Mouse (Mus musculus) bone marrow macrophage, adult 2 months (primary cell): Measurements from ENCODE around the gene Prkce. TPM values are rescaled to one million over a fixed set of nuclear protein-coding genes. Genes with fewer than 3 reads are reported as not detected.

Experiments
- H3K27ac ChIP-seq: 2 replicates; pipeline ENCODE4 v1.5.1; 2012; ENCODE audit warnings: low read depth, low read length; ENCODE audit not compliant: insufficient read depth
- H3K4me1 ChIP-seq: 2 replicates; pipeline ENCODE4 v1.6.1; 2012; ENCODE audit warnings: low read length; ENCODE audit not compliant: control insufficient read depth, insufficient read depth
- H3K4me3 ChIP-seq: 2 replicates; pipeline ENCODE4 v1.5.1; 2012; ENCODE audit warnings: mild to moderate bottlenecking, low read length, moderate library complexity; ENCODE audit not compliant: insufficient read depth
- CTCF ChIP-seq: IDR thresholded peaks from 2 replicates; pipeline ENCODE4 v1.5.1; 2012; ENCODE audit warnings: low read depth, mild to moderate bottlenecking, low read length, moderate library complexity
- POLR2A ChIP-seq: IDR thresholded peaks from 2 replicates; pipeline ENCODE4 v1.6.1; 2012; ENCODE audit warnings: mild to moderate bottlenecking, low read depth, low read length, borderline replicate concordance
- polyA plus RNA-seq: library from polyadenylated mRNA; stranded (reverse); fragments of >200 nt; gene quantifications from 2 replicates; pipeline ENCODE4 v1.2.4, GENCODE M21; 2012; ENCODE audit not compliant: missing spikeins, insufficient read depth, insufficient read length

Gene Prkce
- polyA plus RNA-seq, 1 experiment = 1.8 TPM

- H3K4me3 ChIP-seq = no peak overlapping the region
- H3K27ac ChIP-seq = no peak overlapping the region
- TF ChIP-seq CTCF = no peak
- TF ChIP-seq POLR2A = no peak
- H3K4me1 ChIP-seq = no peaks in the 10 kb centered on the region
These were observed 152.5 kb downstream of the Prkce start for GRCm38 (mm10) chr17:86319967-86320602.

- no peak for TF ChIP-seq POLR2A
- no peak for TF ChIP-seq CTCF
- no peak overlapping the region for H3K27ac ChIP-seq
- no peak overlapping the region for H3K4me3 ChIP-seq
- no peaks in the 10 kb centered on the region for H3K4me1 ChIP-seq
These were observed 155.3 kb downstream of the Prkce start for GRCm38 (mm10) chr17:86322840-86323239.

DNA sequence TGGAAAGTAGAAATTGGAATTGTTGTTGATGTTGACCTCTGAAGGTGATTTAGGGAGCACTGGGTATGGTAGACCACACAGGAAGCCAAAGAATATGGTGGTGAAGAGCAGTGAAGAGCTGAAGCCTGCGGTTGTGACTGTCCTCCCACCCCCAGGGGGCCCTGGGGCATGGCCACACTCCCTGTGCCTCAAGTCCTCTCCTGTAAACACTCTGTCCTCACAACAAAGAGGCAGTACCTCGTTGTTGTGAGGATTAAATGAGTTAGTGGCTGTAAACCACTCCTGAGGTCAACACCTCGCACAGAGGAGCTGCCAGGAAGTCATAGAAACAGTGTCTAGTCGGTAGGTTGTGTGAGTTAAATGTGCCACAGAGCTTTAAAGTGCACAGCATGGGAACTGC lies 155.7 kb downstream of the Prkce start:
- no peak overlapping the region for H3K4me3 ChIP-seq
- no peak overlapping the region for H3K27ac ChIP-seq
- TF ChIP-seq POLR2A (no peak), CTCF (no peak)
- H3K4me1 ChIP-seq = no peaks in the 10 kb centered on the region

DNA sequence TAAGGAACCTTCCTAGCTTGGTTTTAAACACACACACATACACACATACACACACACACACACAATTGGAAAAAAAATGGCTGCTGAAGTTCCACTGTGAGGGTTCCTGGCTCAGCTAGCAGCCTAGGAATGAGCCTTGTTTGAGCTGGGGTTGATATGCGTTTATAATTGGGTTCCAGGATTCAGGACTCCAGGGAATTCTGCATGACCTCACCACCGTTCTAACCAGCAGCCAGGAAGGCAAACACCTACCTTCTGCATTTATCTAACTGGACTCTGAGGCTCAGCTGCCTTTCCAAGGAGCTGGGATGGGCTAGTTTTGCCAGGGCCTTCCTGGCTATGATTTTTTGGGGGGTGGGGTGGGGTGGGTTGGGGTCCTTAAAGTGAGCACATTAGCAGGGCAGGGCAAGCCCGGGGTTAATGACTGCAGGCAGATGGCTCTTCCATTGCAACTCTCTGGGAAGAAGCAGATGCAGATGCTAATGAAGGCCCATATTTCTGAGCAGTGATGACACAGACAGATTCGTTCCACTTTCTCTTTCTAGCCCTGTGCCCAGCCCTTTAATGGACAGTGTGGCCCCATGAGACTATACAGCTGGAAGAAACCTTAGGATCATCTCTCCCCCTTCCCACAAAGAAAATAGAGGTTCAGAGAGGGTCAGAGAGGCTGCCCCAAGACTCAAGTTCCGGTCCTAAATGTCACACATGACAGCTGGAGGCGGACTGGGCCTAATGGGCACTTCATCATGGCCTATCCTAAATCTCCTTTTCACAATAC lies 156.5 kb downstream of the Prkce start:
- TF ChIP-seq POLR2A (no peak), CTCF (no peak)
- H3K4me3 ChIP-seq = no peak overlapping the region
- H3K4me1 ChIP-seq = no peaks in the 10 kb centered on the region
- no peak overlapping the region for H3K27ac ChIP-seq

DNA sequence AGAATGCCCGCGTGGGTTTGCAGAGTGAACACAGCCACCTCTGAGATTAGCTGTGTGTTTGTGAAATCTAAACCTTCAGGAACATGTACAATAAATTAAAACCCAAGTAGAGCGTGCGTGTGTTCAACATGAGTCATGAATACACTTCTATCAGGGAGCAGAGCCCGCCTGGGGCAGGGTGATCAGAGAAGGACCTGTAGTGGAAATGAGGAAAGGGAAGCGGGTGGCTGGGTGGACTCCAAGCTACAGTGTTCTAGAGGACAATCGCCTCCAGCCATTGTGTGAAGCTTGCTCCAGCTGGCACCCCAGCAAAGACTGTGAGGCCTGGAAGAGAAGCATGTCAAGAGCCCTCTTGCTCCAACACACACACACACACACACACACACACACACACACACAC lies 157.2 kb downstream of the Prkce start:
- H3K4me3 ChIP-seq = no peak overlapping the region
- H3K4me1 ChIP-seq = no peaks in the 10 kb centered on the region
- TF ChIP-seq POLR2A (no peak), CTCF (no peak)
- H3K27ac ChIP-seq = no peak overlapping the region

GRCm38 (mm10) chr17:86325317-86325716 lies 157.7 kb downstream of the Prkce start:
- TF ChIP-seq POLR2A (no peak), CTCF (no peak)
- H3K4me3 ChIP-seq = no peak overlapping the region
- H3K27ac ChIP-seq = no peak overlapping the region
- no peaks in the 10 kb centered on the region for H3K4me1 ChIP-seq

DNA sequence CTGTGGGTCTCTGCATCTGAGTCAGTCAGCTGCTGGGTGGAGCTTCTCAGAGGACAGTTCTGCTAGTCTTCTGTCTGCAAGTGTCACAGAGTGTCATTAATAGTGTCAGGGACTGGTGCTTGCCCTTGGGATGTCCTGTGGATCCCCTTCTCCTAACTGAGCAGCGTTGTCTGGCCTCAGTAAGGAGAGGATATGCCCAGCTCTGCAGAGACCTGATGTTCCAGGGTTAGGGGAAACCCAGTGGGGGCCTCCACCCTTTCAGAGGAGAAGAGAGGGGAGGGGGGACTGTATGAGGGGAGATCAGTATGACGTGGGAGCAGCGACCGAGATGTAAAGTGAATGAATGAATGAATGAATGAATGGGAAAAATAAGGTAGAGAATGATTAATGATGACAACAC lies 160.4 kb downstream of the Prkce start:
- H3K4me1 ChIP-seq = no peaks in the 10 kb centered on the region
- no peak for TF ChIP-seq POLR2A
- no peak for TF ChIP-seq CTCF
- H3K4me3 ChIP-seq = no peak overlapping the region
- no peak overlapping the region for H3K27ac ChIP-seq

- Histone ChIP-seq H3K27ac (no peak overlapping the region), H3K4me1 (no peaks in the 10 kb centered on the region), H3K4me3 (no peak overlapping the region)
- TF ChIP-seq CTCF = no peak
- no peak for TF ChIP-seq POLR2A
These were observed 161.9 kb downstream of the Prkce start for GRCm38 (mm10) chr17:86329273-86330075.

DNA sequence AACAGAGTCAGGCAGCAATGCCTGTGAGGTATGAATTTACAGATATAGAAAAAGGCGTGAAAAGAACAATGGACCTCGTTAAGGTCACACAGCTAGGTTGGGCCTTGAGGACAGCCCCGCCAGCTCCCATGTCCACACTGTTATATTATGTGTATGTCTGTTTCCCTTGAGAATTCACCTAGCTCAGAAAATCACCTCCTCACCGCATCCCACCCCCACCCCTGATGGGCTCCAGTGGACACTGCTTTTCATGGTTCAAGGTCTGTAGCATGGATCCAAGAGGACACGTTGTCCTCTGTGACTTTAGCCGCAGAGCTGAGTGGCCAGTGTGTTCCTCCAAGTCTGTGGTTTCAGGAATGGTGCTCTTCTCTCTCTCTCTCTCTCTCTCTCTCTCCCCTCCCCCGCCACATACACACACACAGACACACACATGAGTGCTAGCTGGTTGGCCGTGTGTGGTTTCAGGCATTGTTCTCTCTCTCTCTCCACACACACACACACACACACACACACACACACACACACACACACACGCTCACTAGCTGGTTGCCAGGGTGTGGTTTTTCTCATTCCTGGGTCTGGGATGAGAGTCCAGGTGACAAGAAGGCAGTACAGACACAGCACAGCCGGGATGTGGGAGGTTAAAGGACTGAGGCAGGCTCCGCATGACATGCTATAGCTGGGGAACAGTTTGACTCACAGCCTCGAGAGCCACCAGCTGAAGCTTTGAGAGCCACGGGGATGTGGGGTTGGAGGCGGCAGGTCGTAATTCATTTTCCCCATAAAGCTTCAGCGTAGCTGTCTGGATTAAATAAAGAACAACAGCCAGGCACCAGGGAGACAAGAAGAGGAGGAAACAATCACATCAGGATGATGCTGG lies 162.7 kb downstream of the Prkce start:
- H3K4me1 ChIP-seq = no peaks in the 10 kb centered on the region
- TF ChIP-seq CTCF (no peak), POLR2A (no peak)
- H3K4me3 ChIP-seq = no peak overlapping the region
- no peak overlapping the region for H3K27ac ChIP-seq
